Mouse (Mus musculus) liver, embryonic 12.5 days (tissue): ENCODE data around the gene Rint1. TPM values are rescaled to one million over a fixed set of nuclear protein-coding genes. Genes with fewer than 3 reads are reported as not detected.
"Not testable (repeated sequence)": the region's sequence is repeated elsewhere in the genome, so short reads cannot be mapped to it uniquely, and the experiment has no call there.

Source experiments
- ATAC-seq: fragments of 200-750 bp; cut with Nextera tagmentation; 2 replicates; pipeline ENCODE4 v1.8.0; 2017; ENCODE audit warnings: moderate number of reproducible peaks, mild to moderate bottlenecking, moderate library complexity
- H3K27ac ChIP-seq: fragments of 300-500 bp; sonication (generic); 2 replicates; pipeline ENCODE4 v1.5.1; 2016; ENCODE audit warnings: mild to moderate bottlenecking
- H3K27me3 ChIP-seq: fragments of 300-500 bp; sonication (generic); replicated peaks from 2 replicates; pipeline ENCODE4 v1.6.1; 2016; ENCODE audit warnings: mild to moderate bottlenecking, moderate library complexity
- H3K36me3 ChIP-seq: fragments of 300-500 bp; sonication (generic); 2 replicates; pipeline ENCODE4 v1.6.1; 2016; ENCODE audit warnings: mild to moderate bottlenecking, moderate library complexity
- H3K4me1 ChIP-seq: fragments of 300-500 bp; sonication (generic); 2 replicates; pipeline ENCODE4 v1.6.1; 2016
- H3K4me2 ChIP-seq: fragments of 300-500 bp; sonication (generic); 2 replicates; pipeline ENCODE4 v1.6.1; 2016; ENCODE audit warnings: mild to moderate bottlenecking, moderate library complexity
- H3K4me3 ChIP-seq: fragments of 300-500 bp; sonication (generic); 2 replicates; pipeline ENCODE4 v1.5.1; 2016; ENCODE audit warnings: mild to moderate bottlenecking, moderate library complexity
- H3K9ac ChIP-seq: fragments of 300-500 bp; sonication (generic); 2 replicates; pipeline ENCODE4 v1.6.1; 2016; ENCODE audit warnings: mild to moderate bottlenecking, moderate library complexity
- H3K9me3 ChIP-seq: fragments of 300-500 bp; sonication (generic); replicated peaks from 2 replicates; pipeline ENCODE4 v1.6.1; 2016; ENCODE audit warnings: mild to moderate bottlenecking, moderate library complexity
- WGBS: fragments of 180-500 bp; shearing (Covaris S2); methylation state at CpG from one replicate; pipeline ENCODE4 v1.1.7; 2016; ENCODE audit not compliant: insufficient replicate concordance; 5-methylcytosine and 5-hydroxymethylcytosine counted together
- polyA plus RNA-seq: library from polyadenylated mRNA; unstranded; fragments of >200 nt; fragmentation: Nextera tagmentation; extraction: Ambion mirVana; gene quantifications from 2 replicates; pipeline ENCODE4 v1.2.1, GENCODE M21; 2016

Gene Rint1
- polyA plus RNA-seq, 1 experiment from 2014 or later = 35.5 TPM

GRCm38 (mm10) chr5:23830897-23831752 lies 43.6 kb downstream of the Rint1 start:
- peak overlapping the region; percentile 11 for H3K4me3 ChIP-seq
- H3K4me1 ChIP-seq = no peaks in the 10 kb centered on the region
- H3K36me3 ChIP-seq = no peaks in the 10 kb centered on the region
- no peak for ATAC-seq
- H3K9me3 ChIP-seq = no peaks in the 10 kb centered on the region
- H3K4me2 ChIP-seq = peak overlapping the region; percentile 25; the same call in 1 of the 2 replicates
- H3K27ac ChIP-seq = no peak overlapping the region
- no peak overlapping the region for H3K9ac ChIP-seq
- peaks cover 53% of the 10 kb centered on the region for H3K27me3 ChIP-seq
- WGBS = 26% methylated on average over 58 of the region's 58 CpGs

DNA sequence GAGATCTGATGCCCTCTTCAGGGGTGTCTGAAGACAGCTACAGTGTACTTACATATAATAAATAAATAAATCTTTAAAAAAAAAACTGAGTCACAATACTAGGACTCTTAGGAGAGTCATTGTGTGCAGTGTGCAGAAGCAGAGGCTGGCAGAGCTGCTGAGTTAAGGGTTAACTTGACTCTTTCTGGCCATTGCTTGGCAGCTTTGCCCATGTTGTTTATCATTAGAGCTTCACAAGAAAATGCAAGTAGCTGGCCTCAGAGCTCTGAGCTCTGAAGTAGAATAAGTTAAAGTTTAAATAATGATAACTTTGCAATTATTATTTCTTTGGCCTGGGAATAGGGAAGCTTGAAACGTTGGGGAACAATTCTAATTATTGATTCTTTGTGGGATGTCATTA lies 48.2 kb downstream of the Rint1 start:
- ATAC-seq, H3K4me3 ChIP-seq, H3K4me1 ChIP-seq, H3K9ac ChIP-seq, H3K9me3 ChIP-seq, H3K27ac ChIP-seq, H3K4me2 ChIP-seq: not testable (repeated sequence)
- peaks cover 27% of the 10 kb centered on the region for H3K27me3 ChIP-seq
- WGBS = 68% methylated on average over 1 of the region's 1 CpGs
- H3K36me3 ChIP-seq = peaks cover 22% of the 10 kb centered on the region

GRCm38 (mm10) chr5:23838158-23838557 lies 50.6 kb downstream of the Rint1 start:
- H3K9ac ChIP-seq = no peak overlapping the region
- ATAC-seq = no peak
- WGBS = 82% methylated on average over 7 of the region's 7 CpGs
- H3K9me3 ChIP-seq = no peaks in the 10 kb centered on the region
- H3K4me1 ChIP-seq = peaks cover 11% of the 10 kb centered on the region
- no peak overlapping the region for H3K4me3 ChIP-seq
- peaks cover 8% of the 10 kb centered on the region for H3K27me3 ChIP-seq
- H3K4me2 ChIP-seq = no peak overlapping the region
- H3K36me3 ChIP-seq = peaks cover 30% of the 10 kb centered on the region
- no peak overlapping the region for H3K27ac ChIP-seq

GRCm38 (mm10) chr5:23843674-23844530 lies 56.4 kb downstream of the Rint1 start, which contains the start of gene Tomm7:
Gene Tomm7, minus strand, starts transcription at chr5:23844161.
- Histone ChIP-seq H3K27me3 (0 out of 2 replicates have a peak, but pooled peaks cover 8% of the 10 kb centered on the region), H3K4me2 (peak within 1 kb of the TSS; percentile 70), H3K9ac (peak within 1 kb of the TSS; percentile 82), H3K4me1 (peaks cover 20% of the 10 kb centered on the region), H3K4me3 (peak within 1 kb of the TSS; percentile 78), H3K9me3 (no peaks in the 10 kb centered on the region), H3K36me3 (peaks cover 21% of the 10 kb centered on the region), H3K27ac (peak within 1 kb of the TSS; percentile 85)
- ATAC-seq = peak; percentile 92
- WGBS = under 1% methylated on average over 44 of the region's 44 CpGs

- peak overlapping the region; percentile 77 for H3K9ac ChIP-seq
- H3K9me3 ChIP-seq = no peaks in the 10 kb centered on the region
- peaks cover 16% of the 10 kb centered on the region for H3K36me3 ChIP-seq
- H3K4me3 ChIP-seq = peak overlapping the region; percentile 78
- 0 out of 2 replicates have a peak, but pooled peaks cover 8% of the 10 kb centered on the region for H3K27me3 ChIP-seq
- peak overlapping the region; percentile 70 for H3K4me2 ChIP-seq
- H3K27ac ChIP-seq = peak overlapping the region; percentile 77
- ATAC-seq = 0 out of 2 replicates have a peak, but pooled peaks have one; percentile 9
- peaks cover 20% of the 10 kb centered on the region for H3K4me1 ChIP-seq
- 19% methylated on average over 7 of the region's 7 CpGs for WGBS
Observed at GRCm38 (mm10) chr5:23844531-23844841, 57.0 kb downstream of the Rint1 start.

DNA sequence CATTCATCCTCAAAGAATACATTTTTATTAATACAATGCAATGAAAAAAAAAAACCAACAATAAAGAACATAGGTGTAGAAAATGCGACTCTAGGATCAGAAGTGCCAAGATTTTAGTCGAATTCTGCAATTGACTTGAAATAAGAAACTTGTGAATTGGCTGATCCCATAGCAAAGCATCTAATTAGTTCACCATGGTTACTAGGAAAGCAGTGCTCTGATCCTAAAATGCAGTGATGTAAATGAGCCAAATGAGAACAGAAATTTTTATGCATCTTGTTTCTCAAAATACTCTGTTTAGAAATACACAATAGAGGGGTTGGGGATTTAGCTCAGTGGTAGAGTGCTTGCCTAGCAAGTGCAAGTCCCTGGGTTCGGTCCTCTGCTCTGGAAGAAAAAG lies 57.6 kb downstream of the Rint1 start:
- Histone ChIP-seq H3K4me3 (no peak overlapping the region), H3K4me1 (peaks cover 24% of the 10 kb centered on the region), H3K4me2 (peak overlapping the region; percentile 70), H3K36me3 (peaks cover 10% of the 10 kb centered on the region), H3K27ac (no peak overlapping the region), H3K9me3 (no peaks in the 10 kb centered on the region), H3K9ac (no peak overlapping the region), H3K27me3 (0 out of 2 replicates have a peak, but pooled peaks cover 8% of the 10 kb centered on the region)
- no peak for ATAC-seq
- 73% methylated on average over 3 of the region's 3 CpGs for WGBS

GRCm38 (mm10) chr5:23850345-23851159 lies 63.0 kb downstream of the Rint1 start:
- Histone ChIP-seq H3K9me3 (no peaks in the 10 kb centered on the region), H3K9ac (peak overlapping the region; percentile 95), H3K27me3 (0 out of 2 replicates have a peak, but pooled peaks cover 8% of the 10 kb centered on the region), H3K4me1 (peaks cover 24% of the 10 kb centered on the region), H3K27ac (peak overlapping the region; percentile 83), H3K36me3 (peaks cover 42% of the 10 kb centered on the region), H3K4me3 (peak overlapping the region; percentile 87), H3K4me2 (peak overlapping the region; percentile 91)
- peak; percentile 92 for ATAC-seq
- under 1% methylated on average over 61 of the region's 61 CpGs for WGBS

DNA sequence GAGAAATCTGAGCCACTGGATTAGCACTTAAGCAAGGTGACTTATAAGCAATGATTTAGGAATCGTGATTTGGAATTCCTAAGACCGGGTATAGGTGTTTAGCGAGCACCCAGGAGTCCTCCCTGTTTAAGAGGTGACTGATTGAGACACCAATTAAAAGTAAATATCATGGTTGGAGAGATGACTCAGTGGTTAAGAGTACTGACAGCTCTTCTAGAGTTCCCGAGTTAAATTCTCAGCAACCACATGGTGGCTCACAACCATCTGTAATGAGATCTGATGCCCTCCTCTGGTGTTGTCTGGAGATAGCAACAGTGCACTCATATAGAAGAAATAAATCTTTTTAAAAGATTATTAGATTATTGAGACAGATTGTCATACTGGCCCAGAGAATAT lies 63.6 kb downstream of the Rint1 start:
- H3K36me3 ChIP-seq = peaks cover 48% of the 10 kb centered on the region
- not testable (repeated sequence) for H3K9me3 ChIP-seq, H3K27me3 ChIP-seq, ATAC-seq
- H3K9ac ChIP-seq = peak overlapping the region; percentile 95
- peak overlapping the region; percentile 87 for H3K4me3 ChIP-seq
- H3K27ac ChIP-seq = peak overlapping the region; percentile 83
- peak overlapping the region; percentile 91 for H3K4me2 ChIP-seq
- WGBS = 4% methylated on average over 4 of the region's 4 CpGs
- peaks cover 24% of the 10 kb centered on the region for H3K4me1 ChIP-seq

GRCm38 (mm10) chr5:23852916-23853315 lies 65.4 kb downstream of the Rint1 start:
- H3K9ac ChIP-seq, H3K4me3 ChIP-seq, ATAC-seq, H3K9me3 ChIP-seq, H3K27me3 ChIP-seq, H3K4me2 ChIP-seq, H3K27ac ChIP-seq: not testable (repeated sequence)
- H3K4me1 ChIP-seq = peaks cover 24% of the 10 kb centered on the region
- WGBS = 55% methylated on average over 1 of the region's 1 CpGs
- peaks cover 65% of the 10 kb centered on the region for H3K36me3 ChIP-seq

- Histone ChIP-seq H3K36me3 (peaks cover 82% of the 10 kb centered on the region), H3K27me3 (no peaks in the 10 kb centered on the region), H3K9me3 (no peaks in the 10 kb centered on the region), H3K9ac (no peak overlapping the region), H3K4me2 (no peak overlapping the region), H3K4me3 (no peak overlapping the region), H3K27ac (no peak overlapping the region), H3K4me1 (peaks cover 19% of the 10 kb centered on the region)
- no peak for ATAC-seq
- WGBS = 77% methylated on average over 6 of the region's 6 CpGs
Observed at GRCm38 (mm10) chr5:23855484-23855883, 68.0 kb downstream of the Rint1 start.

DNA sequence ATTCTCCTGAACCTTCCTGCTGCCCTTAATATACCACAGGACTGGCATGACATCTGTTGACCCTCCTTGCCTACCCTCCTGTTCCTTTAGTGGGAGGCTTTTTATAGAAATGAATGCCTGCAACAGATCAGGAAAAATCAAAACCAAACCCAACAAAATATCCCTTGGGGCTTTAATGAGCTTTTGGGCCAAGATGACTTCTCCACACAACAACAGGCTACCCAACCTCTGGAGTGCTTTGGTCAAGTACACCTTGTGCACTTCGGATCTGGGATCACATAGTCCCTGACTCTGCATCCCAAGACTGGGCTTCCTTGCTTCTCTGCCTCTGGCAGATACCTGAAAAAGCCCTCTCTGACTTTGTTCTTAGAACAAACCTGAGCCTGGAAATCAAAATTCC lies 68.7 kb downstream of the Rint1 start:
- H3K4me2 ChIP-seq = no peak overlapping the region
- 72% methylated on average over 1 of the region's 1 CpGs for WGBS
- no peaks in the 10 kb centered on the region for H3K9me3 ChIP-seq
- peaks cover 86% of the 10 kb centered on the region for H3K36me3 ChIP-seq
- peaks cover 14% of the 10 kb centered on the region for H3K4me1 ChIP-seq
- no peaks in the 10 kb centered on the region for H3K27me3 ChIP-seq
- no peak overlapping the region for H3K9ac ChIP-seq
- H3K27ac ChIP-seq = no peak overlapping the region
- no peak for ATAC-seq
- no peak overlapping the region for H3K4me3 ChIP-seq
